Mouse (Mus musculus): ENCODE measurements around the gene Arid4a. TPM values are rescaled to one million over a fixed set of nuclear protein-coding genes. Genes with fewer than 3 reads are reported as not detected.

Arid4a gene
- polyA plus RNA-seq, 1 experiment from 2014 or later = 22.4 TPM

- H3K27me3 ChIP-seq (ENCODE audit: control insufficient read depth, insufficient read depth, low read length) = no peaks in the 10 kb centered on the region
- DNase-seq (ENCODE audit: low spot score) (no peak), ATAC-seq (ENCODE audit: low FRiP score, low TSS enrichment) (no peak)
- no peak overlapping the region for H3K27ac ChIP-seq (replicated peaks)
- H3K9me3 ChIP-seq (ENCODE audit: control insufficient read depth, low read length) = no peaks in the 10 kb centered on the region
- no peak overlapping the region for H3K9ac ChIP-seq (ENCODE audit: low read length)
- peak overlapping the region; percentile 93 for H3K4me3 ChIP-seq (ENCODE audit: low read depth, low read length)
- TF ChIP-seq EP300 (optimal IDR thresholded peaks at IDR 0.05) = no peak
- TF ChIP-seq CTCF (IDR thresholded peaks at IDR 0.05; ENCODE audit: low read depth) = no peak
- H3K36me3 ChIP-seq (ENCODE audit: control insufficient read depth, insufficient read depth, low read length) = no peaks in the 10 kb centered on the region; the same call in 1 of the 2 replicates
- H3K4me1 ChIP-seq (replicated peaks; ENCODE audit: control insufficient read depth, insufficient read depth) = 0 out of 2 replicates have a peak, but pooled peaks cover 2% of the 10 kb centered on the region
- WGBS = 26% methylated on average over 5 of the region's 5 CpGs
- peak overlapping the region; percentile 95 for H3K4me2 ChIP-seq (replicated peaks; ENCODE audit: low read depth)
These were observed 119.8 kb downstream of the Arid4a start for GRCm38 (mm10) chr12:71135581-71135980.

- under 1% methylated on average over 52 of the region's 52 CpGs for WGBS
- ATAC-seq (ENCODE audit: low FRiP score, low TSS enrichment) = peak; percentile 91
These were observed 120.6 kb downstream of the Arid4a start, which contains the start of the genes Timm9 and 2700049A03Rik for GRCm38 (mm10) chr12:71136130-71136973. Timm9 (minus strand) TSS chr12:71136684. 2700049A03Rik (plus strand) TSS chr12:71136848.

GRCm38 (mm10) chr12:71136974-71137491 lies 121.2 kb downstream of the Arid4a start:
- Histone ChIP-seq H3K36me3 (ENCODE audit: control insufficient read depth, insufficient read depth, low read length) (peaks cover 3% of the 10 kb centered on the region; the same call in 1 of the 2 replicates), H3K4me3 (ENCODE audit: low read depth, low read length) (peak overlapping the region; percentile 93), H3K9me3 (ENCODE audit: control insufficient read depth, low read length) (no peaks in the 10 kb centered on the region), H3K27ac (replicated peaks) (peak overlapping the region; percentile 80; the same call in 1 of the 2 replicates), H3K4me1 (replicated peaks; ENCODE audit: control insufficient read depth, insufficient read depth) (0 out of 2 replicates have a peak, but pooled peaks cover 2% of the 10 kb centered on the region), H3K9ac (ENCODE audit: low read length) (peak overlapping the region; percentile 88), H3K27me3 (ENCODE audit: control insufficient read depth, insufficient read depth, low read length) (no peaks in the 10 kb centered on the region), H3K4me2 (replicated peaks; ENCODE audit: low read depth) (peak overlapping the region; percentile 95)
- peak; percentile 92 for DNase-seq (ENCODE audit: low spot score)
- peak; percentile 87 for TF ChIP-seq EP300 (optimal IDR thresholded peaks at IDR 0.05)
- TF ChIP-seq CTCF (IDR thresholded peaks at IDR 0.05; ENCODE audit: low read depth) = no peak
- WGBS = under 1% methylated on average over 30 of the region's 30 CpGs
- ATAC-seq (ENCODE audit: low FRiP score, low TSS enrichment) = peak; percentile 77

More at GRCm38 (mm10) chr12:71136130-71136973, 120.6 kb downstream of the Arid4a start, which contains the start of the genes Timm9 and 2700049A03Rik:
- peak; percentile 82 for DNase-seq (ENCODE audit: low spot score)
- Histone ChIP-seq H3K4me2 (replicated peaks; ENCODE audit: low read depth) (peak within 1 kb of the TSS; percentile 95), H3K9me3 (ENCODE audit: control insufficient read depth, low read length) (no peaks in the 10 kb centered on the region), H3K36me3 (ENCODE audit: control insufficient read depth, insufficient read depth, low read length) (peaks cover 2% of the 10 kb centered on the region; the same call in 1 of the 2 replicates), H3K27ac (replicated peaks) (peak within 1 kb of the TSS; percentile 80), H3K27me3 (ENCODE audit: control insufficient read depth, insufficient read depth, low read length) (no peaks in the 10 kb centered on the region), H3K4me3 (ENCODE audit: low read depth, low read length) (peak within 1 kb of the TSS; percentile 93), H3K9ac (ENCODE audit: low read length) (peak within 1 kb of the TSS; percentile 88), H3K4me1 (replicated peaks; ENCODE audit: control insufficient read depth, insufficient read depth) (0 out of 2 replicates have a peak, but pooled peaks cover 2% of the 10 kb centered on the region)
- no peak for TF ChIP-seq EP300 (optimal IDR thresholded peaks at IDR 0.05)
- TF ChIP-seq CTCF (IDR thresholded peaks at IDR 0.05; ENCODE audit: low read depth) = peak; percentile 15; the same call in 1 of the 2 replicates

GRCm38 (mm10) chr12:71137686-71138085 lies 121.9 kb downstream of the Arid4a start:
- Histone ChIP-seq H3K4me2 (replicated peaks; ENCODE audit: low read depth) (peak overlapping the region; percentile 87), H3K27ac (replicated peaks) (no peak overlapping the region), H3K9ac (ENCODE audit: low read length) (peak overlapping the region; percentile 64), H3K36me3 (ENCODE audit: control insufficient read depth, insufficient read depth, low read length) (peaks cover 5% of the 10 kb centered on the region; the same call in 1 of the 2 replicates), H3K27me3 (ENCODE audit: control insufficient read depth, insufficient read depth, low read length) (no peaks in the 10 kb centered on the region), H3K9me3 (ENCODE audit: control insufficient read depth, low read length) (no peaks in the 10 kb centered on the region), H3K4me3 (ENCODE audit: low read depth, low read length) (peak overlapping the region; percentile 93), H3K4me1 (replicated peaks; ENCODE audit: control insufficient read depth, insufficient read depth) (0 out of 2 replicates have a peak, but pooled peaks cover 2% of the 10 kb centered on the region)
- ATAC-seq (ENCODE audit: low FRiP score, low TSS enrichment) (no peak), DNase-seq (ENCODE audit: low spot score) (no peak)
- no peak for TF ChIP-seq EP300 (optimal IDR thresholded peaks at IDR 0.05)
- no peak for TF ChIP-seq CTCF (IDR thresholded peaks at IDR 0.05; ENCODE audit: low read depth)
- 3% methylated on average over 11 of the region's 11 CpGs for WGBS

GRCm38 (mm10) chr12:71139258-71139828 lies 123.6 kb downstream of the Arid4a start:
- H3K27ac ChIP-seq (replicated peaks) = no peak overlapping the region
- peaks cover 5% of the 10 kb centered on the region; the same call in 1 of the 2 replicates for H3K36me3 ChIP-seq (ENCODE audit: control insufficient read depth, insufficient read depth, low read length)
- no peak overlapping the region for H3K4me2 ChIP-seq (replicated peaks; ENCODE audit: low read depth)
- ATAC-seq (ENCODE audit: low FRiP score, low TSS enrichment) (no peak), DNase-seq (ENCODE audit: low spot score) (no peak)
- H3K9ac ChIP-seq (ENCODE audit: low read length) = no peak overlapping the region
- H3K4me1 ChIP-seq (replicated peaks; ENCODE audit: control insufficient read depth, insufficient read depth) = 0 out of 2 replicates have a peak, but pooled peaks cover 2% of the 10 kb centered on the region
- no peak overlapping the region for H3K4me3 ChIP-seq (ENCODE audit: low read depth, low read length)
- no peaks in the 10 kb centered on the region for H3K27me3 ChIP-seq (ENCODE audit: control insufficient read depth, insufficient read depth, low read length)
- 77% methylated on average over 5 of the region's 5 CpGs for WGBS
- no peaks in the 10 kb centered on the region for H3K9me3 ChIP-seq (ENCODE audit: control insufficient read depth, low read length)
- TF ChIP-seq CTCF (IDR thresholded peaks at IDR 0.05; ENCODE audit: low read depth) = peak; percentile 50
- TF ChIP-seq EP300 (optimal IDR thresholded peaks at IDR 0.05) = no peak

Data from stomach, postnatal 0 days (tissue).